Mouse (Mus musculus): ENCODE measurements around the gene Trnp1. TPM values are rescaled to one million over a fixed set of nuclear protein-coding genes. Genes with fewer than 3 reads are reported as not detected.
"Not testable (repeated sequence)": the region's sequence is repeated elsewhere in the genome, so short reads cannot be mapped to it uniquely, and the experiment has no call there.

The Trnp1 gene
- polyA plus RNA-seq, 1 experiment: 4.5 TPM

GRCm38 (mm10) chr4:133512972-133513371 is 14.6 kb upstream of the Trnp1 start:
- Histone ChIP-seq H3K4me3 (replicated peaks; ENCODE audit: extremely low read depth, low read depth, low read length) (no peak overlapping the region), H3K4me1 (ENCODE audit: control insufficient read depth, insufficient read depth, low read length) (no peaks in the 10 kb centered on the region)
- DNase-seq: peak; percentile 66
- TF ChIP-seq CTCF (IDR thresholded peaks at IDR 0.05; ENCODE audit: insufficient read depth, low read length) (peak; percentile 95), POLR2A (IDR thresholded peaks at IDR 0.05; ENCODE audit: borderline replicate concordance, extremely low read depth, low read depth, low read length) (no peak)
- 8% methylated on average over 8 of the region's 8 CpGs for WGBS

GRCm38 (mm10) chr4:133512511-133512910 is 14.2 kb upstream of the Trnp1 start:
- H3K4me1 ChIP-seq (ENCODE audit: control insufficient read depth, insufficient read depth, low read length); H3K4me3 ChIP-seq (replicated peaks; ENCODE audit: extremely low read depth, low read depth, low read length); DNase-seq: not testable (repeated sequence)
- 47% methylated on average over 5 of the region's 5 CpGs for WGBS

- DNase-seq: no peak
- TF ChIP-seq POLR2A (IDR thresholded peaks at IDR 0.05; ENCODE audit: borderline replicate concordance, extremely low read depth, low read depth, low read length) (no peak), CTCF (IDR thresholded peaks at IDR 0.05; ENCODE audit: insufficient read depth, low read length) (no peak)
- 74% methylated on average over 5 of the region's 5 CpGs for WGBS
- no peak overlapping the region for H3K4me3 ChIP-seq (replicated peaks; ENCODE audit: extremely low read depth, low read depth, low read length)
- H3K4me1 ChIP-seq (ENCODE audit: control insufficient read depth, insufficient read depth, low read length): no peaks in the 10 kb centered on the region
These were observed 12.7 kb upstream of the Trnp1 start for GRCm38 (mm10) chr4:133511050-133511449.

- no peak for DNase-seq
- 80% methylated on average over 7 of the region's 7 CpGs for WGBS
- TF ChIP-seq CTCF (IDR thresholded peaks at IDR 0.05; ENCODE audit: insufficient read depth, low read length) (no peak), POLR2A (IDR thresholded peaks at IDR 0.05; ENCODE audit: borderline replicate concordance, extremely low read depth, low read depth, low read length) (no peak)
- Histone ChIP-seq H3K4me3 (replicated peaks; ENCODE audit: extremely low read depth, low read depth, low read length) (no peak overlapping the region), H3K4me1 (ENCODE audit: control insufficient read depth, insufficient read depth, low read length) (no peaks in the 10 kb centered on the region)
These were observed 10.6 kb upstream of the Trnp1 start for GRCm38 (mm10) chr4:133508990-133509389.

- WGBS: 61% methylated on average over 5 of the region's 5 CpGs
- Histone ChIP-seq H3K4me3 (replicated peaks; ENCODE audit: extremely low read depth, low read depth, low read length) (no peak overlapping the region), H3K4me1 (ENCODE audit: control insufficient read depth, insufficient read depth, low read length) (no peaks in the 10 kb centered on the region)
- TF ChIP-seq CTCF (IDR thresholded peaks at IDR 0.05; ENCODE audit: insufficient read depth, low read length): no peak
- no peak for TF ChIP-seq POLR2A (IDR thresholded peaks at IDR 0.05; ENCODE audit: borderline replicate concordance, extremely low read depth, low read depth, low read length)
- no peak for DNase-seq
These were observed 8.2 kb upstream of the Trnp1 start for GRCm38 (mm10) chr4:133506573-133506972.

GRCm38 (mm10) chr4:133504755-133505485 is 6.6 kb upstream of the Trnp1 start:
- no peak for DNase-seq
- TF ChIP-seq CTCF (IDR thresholded peaks at IDR 0.05; ENCODE audit: insufficient read depth, low read length) (no peak), POLR2A (IDR thresholded peaks at IDR 0.05; ENCODE audit: borderline replicate concordance, extremely low read depth, low read depth, low read length) (no peak)
- Histone ChIP-seq H3K4me1 (ENCODE audit: control insufficient read depth, insufficient read depth, low read length) (no peaks in the 10 kb centered on the region), H3K4me3 (replicated peaks; ENCODE audit: extremely low read depth, low read depth, low read length) (no peak overlapping the region)
- WGBS: 42% methylated on average over 9 of the region's 9 CpGs

GRCm38 (mm10) chr4:133504300-133504699 is 6.0 kb upstream of the Trnp1 start:
- Histone ChIP-seq H3K4me1 (ENCODE audit: control insufficient read depth, insufficient read depth, low read length) (no peaks in the 10 kb centered on the region), H3K4me3 (replicated peaks; ENCODE audit: extremely low read depth, low read depth, low read length) (no peak overlapping the region)
- TF ChIP-seq POLR2A (IDR thresholded peaks at IDR 0.05; ENCODE audit: borderline replicate concordance, extremely low read depth, low read depth, low read length): no peak
- TF ChIP-seq CTCF (IDR thresholded peaks at IDR 0.05; ENCODE audit: insufficient read depth, low read length): no peak
- DNase-seq: no peak
- WGBS: 32% methylated on average over 5 of the region's 5 CpGs

- Histone ChIP-seq H3K4me3 (replicated peaks; ENCODE audit: extremely low read depth, low read depth, low read length) (no peak overlapping the region), H3K4me1 (ENCODE audit: control insufficient read depth, insufficient read depth, low read length) (0 out of 2 replicates have a peak, but pooled peaks cover 2% of the 10 kb centered on the region)
- 50% methylated on average over 7 of the region's 7 CpGs for WGBS
- no peak for DNase-seq
- TF ChIP-seq CTCF (IDR thresholded peaks at IDR 0.05; ENCODE audit: insufficient read depth, low read length) (no peak), POLR2A (IDR thresholded peaks at IDR 0.05; ENCODE audit: borderline replicate concordance, extremely low read depth, low read depth, low read length) (no peak)
These were observed 3.2 kb upstream of the Trnp1 start for GRCm38 (mm10) chr4:133501514-133501913.

- DNase-seq: no peak
These were observed 740 bp downstream of the Trnp1 start for GRCm38 (mm10) chr4:133497461-133498159.

More at GRCm38 (mm10) chr4:133497461-133498159, 740 bp downstream of the Trnp1 start:
- under 1% methylated on average over 68 of the region's 70 CpGs for WGBS
- H3K4me1 ChIP-seq (ENCODE audit: control insufficient read depth, insufficient read depth, low read length): 0 out of 2 replicates have a peak, but pooled peaks cover 2% of the 10 kb centered on the region
- H3K4me3 ChIP-seq (replicated peaks; ENCODE audit: extremely low read depth, low read depth, low read length): peak overlapping the region; percentile 32
- TF ChIP-seq CTCF (IDR thresholded peaks at IDR 0.05; ENCODE audit: insufficient read depth, low read length): no peak
- no peak for TF ChIP-seq POLR2A (IDR thresholded peaks at IDR 0.05; ENCODE audit: borderline replicate concordance, extremely low read depth, low read depth, low read length)
